Mouse (Mus musculus) intestine, embryonic 14.5 days (tissue): ENCODE measurements around the gene Mrpl14. TPM values are rescaled to one million over a fixed set of nuclear protein-coding genes. Genes with fewer than 3 reads are reported as not detected.

Source experiments
- ATAC-seq: fragments of 200-750 bp; cut with Nextera tagmentation; replicated peaks from 2 replicates; pipeline ENCODE4 v1.8.0; 2017; ENCODE audit warnings: low read depth, moderate number of reproducible peaks, moderate TSS enrichment, moderate library complexity; ENCODE audit not compliant: low FRiP score, low TSS enrichment
- DNase-seq: peaks from one replicate; pipeline ENCODE4 v3.0.0-alpha.2; 2018; ENCODE audit warnings: low spot score
- H3K27ac ChIP-seq: fragments of 300-500 bp; sonication (generic); 2 replicates; pipeline ENCODE4 v1.5.1; 2014; ENCODE audit warnings: low read depth, mild to moderate bottlenecking, control low read depth
- H3K27me3 ChIP-seq: fragments of 300-500 bp; sonication (generic); replicated peaks from 2 replicates; pipeline ENCODE4 v1.6.1; 2014; ENCODE audit warnings: low read length, control low read depth; ENCODE audit not compliant: control insufficient read depth, insufficient read depth
- H3K36me3 ChIP-seq: fragments of 300-500 bp; sonication (generic); 2 replicates; pipeline ENCODE4 v1.6.1; 2014; ENCODE audit warnings: low read length, control low read depth; ENCODE audit not compliant: control insufficient read depth, insufficient read depth
- H3K4me1 ChIP-seq: fragments of 300-500 bp; sonication (generic); replicated peaks from 2 replicates; pipeline ENCODE4 v1.6.1; 2014; ENCODE audit warnings: low read length, control low read depth, mixed read lengths; ENCODE audit not compliant: control insufficient read depth, insufficient read depth
- H3K4me2 ChIP-seq: fragments of 300-500 bp; sonication (generic); 2 replicates; pipeline ENCODE4 v1.6.1; 2014; ENCODE audit warnings: low read length
- H3K4me3 ChIP-seq: fragments of 300-500 bp; sonication (generic); 2 replicates; pipeline ENCODE4 v1.5.1; 2014; ENCODE audit warnings: low read depth, low read length, control low read depth, mixed read lengths
- H3K9ac ChIP-seq: fragments of 300-500 bp; sonication (generic); 2 replicates; pipeline ENCODE4 v1.6.1; 2014; ENCODE audit warnings: mild to moderate bottlenecking, low read length
- H3K9me3 ChIP-seq: fragments of 300-500 bp; sonication (generic); 2 replicates; pipeline ENCODE4 v1.6.1; 2016; ENCODE audit warnings: low read length, control low read depth; ENCODE audit not compliant: control insufficient read depth
- WGBS: fragments of 180-500 bp; shearing (Covaris S2); extraction: QIAGEN DNeasy Blood & Tissue Kit; methylation state at CpG from one replicate; pipeline ENCODE4 v1.1.7; 2014; 5-methylcytosine and 5-hydroxymethylcytosine counted together
- polyA plus RNA-seq: library from polyadenylated mRNA; unstranded; fragments of >200 nt; fragmentation: Nextera tagmentation; extraction: Ambion mirVana; gene quantifications from 2 replicates; pipeline ENCODE4 v1.2.1, GENCODE M21; 2014

The Mrpl14 gene
- 168 and 173 TPM in 2 replicates for polyA plus RNA-seq

DNA sequence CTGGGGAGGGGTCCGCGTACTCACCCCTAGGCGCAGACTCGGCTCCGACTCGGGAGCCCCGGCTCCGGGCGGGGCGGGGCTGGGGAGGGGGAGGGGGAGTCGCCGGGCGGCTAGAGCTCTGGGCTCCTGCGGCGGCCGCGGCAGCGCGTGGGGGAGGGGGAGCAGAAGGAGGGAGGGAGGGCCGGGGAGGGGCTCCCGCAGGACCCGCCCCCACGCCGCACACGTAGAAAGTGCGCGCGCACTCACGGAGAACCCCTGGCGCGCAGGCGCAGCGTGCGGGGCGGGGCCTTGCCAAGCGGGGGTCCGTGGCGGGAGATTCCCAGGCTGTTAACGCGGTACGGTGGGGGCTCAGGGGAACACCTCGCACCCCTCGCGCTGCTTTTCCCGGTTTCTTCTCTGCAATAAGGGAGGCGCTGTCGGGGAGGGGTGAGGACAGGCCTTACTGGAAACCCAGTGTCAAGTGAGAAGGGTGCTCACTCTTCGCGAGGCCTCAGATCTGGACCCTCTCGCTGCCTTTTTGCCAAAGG is at the start of gene Mrpl14:
Gene Mrpl14, plus strand, starts transcription at position 230 of the 527 bp plus-strand sequence.
- H3K27me3 ChIP-seq = no peaks in the 10 kb centered on the region
- peak; percentile 95 for DNase-seq
- no peaks in the 10 kb centered on the region for H3K9me3 ChIP-seq
- H3K27ac ChIP-seq = peak within 1 kb of the TSS; percentile 79
- peaks cover 11% of the 10 kb centered on the region for H3K4me1 ChIP-seq
- peak within 1 kb of the TSS; percentile 69 for H3K9ac ChIP-seq
- under 1% methylated on average over 33 of the region's 50 CpGs for WGBS
- H3K4me3 ChIP-seq = peak within 1 kb of the TSS; percentile 92
- H3K4me2 ChIP-seq = peak within 1 kb of the TSS; percentile 65
- ATAC-seq = peak; percentile 90
- no peaks in the 10 kb centered on the region for H3K36me3 ChIP-seq

- Histone ChIP-seq H3K4me1 (no peaks in the 10 kb centered on the region), H3K9me3 (no peaks in the 10 kb centered on the region), H3K27ac (no peak overlapping the region), H3K27me3 (no peaks in the 10 kb centered on the region), H3K4me3 (no peak overlapping the region), H3K36me3 (no peaks in the 10 kb centered on the region), H3K4me2 (no peak overlapping the region), H3K9ac (no peak overlapping the region)
- DNase-seq = no peak
- 78% methylated on average over 16 of the region's 16 CpGs for WGBS
- no peak for ATAC-seq
These were observed 47.4 kb upstream of the Mrpl14 start for GRCm38 (mm10) chr17:45638596-45639295.

- no peak overlapping the region for H3K4me3 ChIP-seq
- no peak overlapping the region for H3K27ac ChIP-seq
- no peak overlapping the region for H3K9ac ChIP-seq
- no peaks in the 10 kb centered on the region for H3K36me3 ChIP-seq
- H3K4me2 ChIP-seq = no peak overlapping the region
- DNase-seq (no peak), ATAC-seq (no peak)
- no peaks in the 10 kb centered on the region for H3K9me3 ChIP-seq
- no peaks in the 10 kb centered on the region for H3K4me1 ChIP-seq
- H3K27me3 ChIP-seq = no peaks in the 10 kb centered on the region
- 83% methylated on average over 8 of the region's 8 CpGs for WGBS
These were observed 44.1 kb upstream of the Mrpl14 start for GRCm38 (mm10) chr17:45641981-45642380.

DNA sequence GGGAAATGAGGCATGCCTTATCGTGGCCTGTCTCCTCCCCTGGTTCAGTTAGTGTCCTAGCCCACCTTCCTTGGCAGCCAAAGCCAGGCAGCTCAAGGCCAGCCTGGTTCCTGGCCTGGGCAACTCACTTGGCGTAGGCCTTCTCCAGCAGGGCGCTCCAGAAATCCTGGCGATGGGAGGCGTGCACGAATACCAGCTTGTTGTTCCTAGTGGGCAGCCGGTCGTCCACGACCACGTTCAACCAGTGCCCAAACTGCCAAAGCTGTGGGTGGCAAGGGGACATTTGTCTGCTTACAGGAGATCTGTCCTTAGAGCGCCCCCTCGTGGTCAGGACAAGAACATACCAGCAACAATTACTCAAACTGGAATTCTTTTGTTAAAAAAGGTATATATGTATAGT is 43.4 kb upstream of the Mrpl14 start:
- DNase-seq (peak; percentile 84), ATAC-seq (0 out of 2 replicates have a peak, but pooled peaks have one; percentile 15)
- H3K27ac ChIP-seq = no peak overlapping the region
- H3K4me1 ChIP-seq = no peaks in the 10 kb centered on the region
- H3K27me3 ChIP-seq = no peaks in the 10 kb centered on the region
- no peaks in the 10 kb centered on the region for H3K9me3 ChIP-seq
- H3K4me3 ChIP-seq = no peak overlapping the region
- H3K4me2 ChIP-seq = no peak overlapping the region
- no peaks in the 10 kb centered on the region for H3K36me3 ChIP-seq
- 25% methylated on average over 12 of the region's 12 CpGs for WGBS
- H3K9ac ChIP-seq = no peak overlapping the region

DNA sequence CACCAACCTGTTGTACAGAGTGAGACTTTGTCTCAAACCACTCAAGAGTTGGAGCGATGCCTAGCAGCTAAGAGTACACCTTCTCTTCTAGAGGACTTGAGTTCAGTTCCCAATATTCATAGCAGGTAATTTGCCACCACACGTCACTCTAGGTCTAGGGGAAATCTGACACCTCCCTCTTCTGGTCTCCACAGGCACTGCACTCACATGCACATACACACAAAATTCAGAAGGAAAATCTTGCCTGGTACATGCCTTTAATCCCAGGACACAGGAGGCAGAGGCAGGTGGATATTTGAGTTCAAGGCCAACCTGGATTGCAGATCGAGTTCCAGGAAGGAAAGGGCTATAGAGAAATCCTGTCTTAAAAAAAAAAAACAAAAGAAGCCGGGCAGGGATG is 41.9 kb upstream of the Mrpl14 start:
- Histone ChIP-seq H3K27ac (no peak overlapping the region), H3K4me3 (no peak overlapping the region), H3K9me3 (no peaks in the 10 kb centered on the region), H3K4me1 (no peaks in the 10 kb centered on the region), H3K4me2 (no peak overlapping the region), H3K27me3 (no peaks in the 10 kb centered on the region), H3K9ac (no peak overlapping the region), H3K36me3 (no peaks in the 10 kb centered on the region)
- WGBS = 91% methylated on average over 4 of the region's 4 CpGs
- ATAC-seq (no peak), DNase-seq (no peak)

GRCm38 (mm10) chr17:45653233-45653632 is 32.9 kb upstream of the Mrpl14 start:
- Histone ChIP-seq H3K9me3 (no peaks in the 10 kb centered on the region), H3K4me3 (no peak overlapping the region), H3K27ac (no peak overlapping the region), H3K27me3 (no peaks in the 10 kb centered on the region), H3K4me2 (no peak overlapping the region), H3K9ac (no peak overlapping the region), H3K4me1 (no peaks in the 10 kb centered on the region), H3K36me3 (no peaks in the 10 kb centered on the region)
- DNase-seq (no peak), ATAC-seq (no peak)
- 73% methylated on average over 7 of the region's 7 CpGs for WGBS

DNA sequence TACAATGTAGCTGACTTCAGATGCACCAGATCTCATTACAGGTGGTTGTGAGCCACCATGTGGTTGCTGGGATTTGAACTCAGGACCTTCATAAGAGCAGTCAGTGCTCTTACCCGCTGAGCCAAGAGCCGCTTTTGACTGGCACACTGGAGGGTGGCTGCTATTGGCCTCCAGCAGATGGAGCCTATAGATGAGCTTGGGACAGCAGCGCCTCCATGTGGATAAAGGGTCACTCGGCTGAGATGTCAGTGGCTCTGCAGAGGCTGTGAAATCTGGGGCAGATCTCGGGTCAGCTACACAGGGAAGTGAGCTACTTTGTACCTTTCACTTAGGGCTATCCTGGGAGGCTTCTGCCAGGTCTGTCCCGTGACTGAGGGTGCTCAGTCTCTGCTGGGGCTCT is 30.3 kb upstream of the Mrpl14 start:
- H3K4me1 ChIP-seq = no peaks in the 10 kb centered on the region
- H3K9ac ChIP-seq = no peak overlapping the region
- ATAC-seq (no peak), DNase-seq (no peak)
- 23% methylated on average over 6 of the region's 6 CpGs for WGBS
- H3K4me3 ChIP-seq = no peak overlapping the region
- no peak overlapping the region for H3K27ac ChIP-seq
- H3K9me3 ChIP-seq = no peaks in the 10 kb centered on the region
- no peaks in the 10 kb centered on the region for H3K27me3 ChIP-seq
- H3K4me2 ChIP-seq = no peak overlapping the region
- H3K36me3 ChIP-seq = peaks cover 1% of the 10 kb centered on the region; the same call in 1 of the 2 replicates

GRCm38 (mm10) chr17:45659225-45659624 is 26.9 kb upstream of the Mrpl14 start, which contains the start of gene Capn11:
Gene Capn11 (minus strand): TSS chr17:45659325.
- H3K9me3 ChIP-seq = no peaks in the 10 kb centered on the region
- 75% methylated on average over 4 of the region's 4 CpGs for WGBS
- H3K4me2 ChIP-seq = no peak within 1 kb of the TSS
- ATAC-seq = no peak
- H3K27me3 ChIP-seq = no peaks in the 10 kb centered on the region
- peaks cover 19% of the 10 kb centered on the region for H3K36me3 ChIP-seq
- H3K4me1 ChIP-seq = 0 out of 2 replicates have a peak, but pooled peaks cover 3% of the 10 kb centered on the region
- no peak within 1 kb of the TSS for H3K27ac ChIP-seq
- no peak within 1 kb of the TSS for H3K4me3 ChIP-seq
- no peak for DNase-seq
- no peak within 1 kb of the TSS for H3K9ac ChIP-seq
